Mouse (Mus musculus) heart, postnatal 36 days (tissue): ENCODE results near the gene Rrp36. TPM values are rescaled to one million over a fixed set of nuclear protein-coding genes. Genes with fewer than 3 reads are reported as not detected.

Experiments used
- DNase-seq, 2 experiments: peaks; one replicate each; pipeline ENCODE4 v3.0.0; 2021 to 2022
- intact Hi-C: fragments of 180-260 bp; cut with DNase I; formaldehyde crosslinking; loops from one replicate; pipeline ENCODE4 v1.15.1; 2025
- total RNA-seq, 2 experiments: library from RNA; stranded (reverse); gene quantifications; 2 replicates each; pipeline ENCODE4 v1.2.3; 2021

The Rrp36 gene
- total RNA-seq, 2 experiments from 2014 or later: 9.5 to 10.7 TPM

DNA sequence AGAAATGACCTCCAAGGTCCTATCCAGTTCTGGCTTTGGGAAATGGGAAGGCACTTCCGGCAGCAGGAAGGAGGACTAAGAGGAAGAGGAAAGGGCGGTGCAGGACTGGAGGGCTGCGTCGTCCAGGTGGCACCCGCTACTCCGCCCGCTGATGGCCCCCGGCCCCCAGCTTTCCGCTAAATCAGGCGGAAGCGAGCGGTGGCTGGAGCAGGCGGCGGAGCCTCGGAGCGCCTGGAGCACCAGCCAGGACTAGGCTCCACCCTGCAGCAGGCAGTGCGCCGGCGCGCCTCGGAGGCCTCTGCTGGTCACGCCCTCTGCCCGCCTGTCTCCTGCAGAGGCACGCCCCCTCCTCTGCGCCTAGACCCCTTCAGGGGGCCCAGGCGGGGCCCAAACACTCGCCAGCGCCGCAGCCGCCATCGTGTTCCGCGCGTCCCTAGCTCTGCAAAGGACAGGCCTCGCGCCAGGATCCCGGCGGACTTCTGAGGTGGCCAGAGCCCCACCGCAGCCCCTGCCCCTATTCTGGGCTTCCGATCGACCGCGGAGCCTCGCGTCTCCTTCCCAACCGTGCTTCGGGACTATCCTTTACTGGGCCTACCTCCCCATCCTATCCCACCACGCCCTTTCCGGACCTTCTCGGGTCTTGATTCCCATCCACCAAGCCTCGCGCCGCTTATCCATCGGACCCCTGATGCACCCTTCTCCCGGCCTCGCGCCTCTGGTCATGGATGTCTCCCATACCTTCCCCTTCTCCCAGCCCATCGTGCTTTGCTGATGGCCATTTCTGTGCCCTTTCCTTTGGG is 23.7 kb downstream of the Rrp36 start, which contains the start of gene Cul7:
Cul7 (plus strand) TSS at position 106 of the 800 bp plus-strand sequence.
- peak; percentile 89 to 90 for DNase-seq
- intact Hi-C loops: loop anchor here (2.0 kb wide), 2 partner anchors 24 to 64 kb away; partner anchors contain the start of gene Rrp36

DNA sequence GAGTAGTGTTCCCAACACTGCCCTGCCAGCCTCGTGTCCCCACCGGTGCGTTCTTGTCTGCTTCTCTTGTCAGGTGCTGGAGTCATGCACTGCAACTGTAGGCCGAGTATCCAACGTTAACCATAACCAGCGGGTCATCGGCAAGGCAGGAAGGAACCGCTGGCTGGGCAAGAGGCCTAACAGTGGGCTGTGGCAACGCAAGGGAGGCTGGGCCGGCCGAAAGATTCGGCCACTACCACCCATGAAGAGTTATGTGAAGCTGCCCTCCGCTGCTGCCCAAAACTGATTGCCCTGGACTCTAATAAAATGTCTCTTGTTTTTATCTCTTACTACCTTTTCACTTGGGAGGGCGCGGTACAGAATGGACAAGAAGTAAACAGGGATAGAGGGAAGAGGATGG is 24.3 kb downstream of the Rrp36 start:
- intact Hi-C loops: loop anchor here (2.0 to 10.0 kb wide), 5 partner anchors 25 to 205 kb away; partner anchors contain the start of genes Bicral, Klhdc3 and Rrp36
- DNase-seq: no peak

DNA sequence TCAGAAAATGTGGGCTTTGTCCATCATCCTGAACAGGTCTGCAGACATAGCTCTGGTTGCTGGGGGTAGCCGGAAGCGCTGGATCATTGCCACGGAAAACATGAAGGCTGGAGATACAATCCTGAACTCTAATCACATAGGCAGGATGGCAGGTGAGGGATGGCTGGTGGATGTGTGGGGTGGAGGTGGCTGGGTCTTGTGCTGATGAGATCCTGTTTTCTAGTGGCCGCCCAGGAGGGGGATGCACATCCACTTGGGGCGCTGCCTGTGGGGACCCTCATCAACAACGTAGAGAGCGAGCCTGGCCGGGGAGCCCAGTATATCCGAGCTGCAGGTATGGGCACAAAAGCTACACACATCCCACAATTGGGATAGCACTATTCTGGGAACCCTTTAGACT is 25.7 kb downstream of the Rrp36 start:
- intact Hi-C loops: loop anchor here (2.0 to 10.0 kb wide), 3 partner anchors 32 to 206 kb away; partner anchors contain the start of genes Bicral and Klhdc3

DNA sequence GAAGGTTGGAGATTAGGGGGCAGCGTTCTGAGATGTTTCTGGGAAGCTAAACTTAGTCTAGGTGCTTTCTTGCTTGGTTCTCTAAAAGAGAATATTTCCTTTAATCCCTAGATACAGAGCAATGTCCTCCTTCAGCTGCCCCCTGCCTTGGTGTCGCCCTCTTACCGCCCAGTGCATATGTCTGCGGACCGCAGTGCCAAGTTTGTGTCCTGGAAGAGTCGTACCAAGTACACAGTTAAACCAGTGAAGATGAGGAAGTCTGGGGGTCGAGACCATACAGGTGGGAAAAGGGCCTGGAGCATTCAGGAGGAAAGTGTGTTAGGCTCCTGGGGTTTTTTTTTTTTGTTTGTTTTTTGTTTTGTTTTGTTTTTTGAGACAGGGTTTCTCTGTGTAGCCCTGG is 26.9 kb downstream of the Rrp36 start:
- intact Hi-C loops: loop anchor here (5.0 to 10.0 kb wide), 2 partner anchors 95 to 208 kb away; partner anchors contain the start of gene Bicral
- DNase-seq: no peak

More for the DNA sequence above, 25.7 kb downstream of the Rrp36 start:
- DNase-seq: no peak

DNA sequence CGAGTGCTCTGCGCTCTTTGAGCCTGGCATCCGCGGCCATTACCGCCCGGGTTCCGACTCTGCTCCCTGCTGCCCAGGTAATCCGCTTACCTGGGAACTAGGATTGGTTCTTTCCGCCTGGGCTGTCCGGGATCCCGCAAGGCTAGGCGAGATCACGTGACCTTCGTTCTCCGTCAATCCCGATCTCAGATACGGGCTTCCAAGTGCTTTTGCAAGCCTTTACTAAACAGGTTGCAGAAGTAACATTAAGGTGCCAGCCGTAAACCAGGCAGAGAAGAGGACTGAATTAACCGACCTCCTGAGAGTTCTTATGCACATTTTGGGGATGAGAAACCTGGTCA is 27.9 kb downstream of the Rrp36 start:
- intact Hi-C loops: loop anchor here (5.0 to 10.0 kb wide), 2 partner anchors 94 to 209 kb away; partner anchors contain the start of gene Bicral
- DNase-seq: no peak

DNA sequence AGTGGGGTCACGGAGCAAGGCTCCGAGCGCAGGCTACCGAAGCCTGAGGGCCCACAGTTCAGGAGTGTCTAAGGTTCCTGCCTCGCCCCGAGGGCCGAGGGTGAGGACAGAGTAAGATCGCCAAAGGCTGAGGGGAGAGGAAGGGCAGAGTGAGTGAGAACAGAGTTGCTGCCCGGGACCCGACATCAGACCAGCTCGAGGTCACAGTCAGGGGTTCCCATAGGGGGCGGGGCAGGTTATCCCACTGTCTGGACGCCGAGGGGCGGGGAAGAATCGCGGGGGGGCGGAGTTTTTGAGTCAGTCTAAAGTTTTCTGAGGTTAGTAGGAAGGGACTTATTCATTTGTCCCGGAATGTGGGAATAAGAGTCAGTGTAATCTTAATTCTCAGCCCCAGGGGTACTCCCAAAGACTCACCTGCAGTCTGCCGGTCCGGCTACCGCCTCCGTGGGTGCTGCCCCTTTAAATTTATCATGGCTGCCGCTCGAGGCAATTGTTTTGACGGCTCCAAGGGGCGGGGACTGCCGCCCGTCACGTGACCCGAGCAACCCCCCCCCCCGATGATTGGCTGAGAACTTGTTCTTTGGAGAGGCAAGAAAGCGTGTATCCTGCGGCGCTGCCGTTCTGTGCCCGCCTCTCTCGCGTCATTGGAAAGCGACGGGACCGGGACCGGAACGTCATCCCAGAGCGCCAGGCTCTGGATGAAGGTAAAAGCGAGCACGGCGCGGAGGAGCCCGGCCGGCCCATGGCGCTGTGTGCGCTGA is 28.4 kb downstream of the Rrp36 start, which contains the start of the genes Klc4 and Mrpl2:
Klc4 (minus strand) TSS at position 462 of the 761 bp plus-strand sequence.
Mrpl2 (plus strand) TSS at position 669 of the 761 bp plus-strand sequence.
- intact Hi-C loops: loop anchor here (5.0 to 10.0 kb wide), 2 partner anchors 93 to 209 kb away; partner anchors contain the start of gene Bicral
- peak; percentile 98 to 99 for DNase-seq

DNA sequence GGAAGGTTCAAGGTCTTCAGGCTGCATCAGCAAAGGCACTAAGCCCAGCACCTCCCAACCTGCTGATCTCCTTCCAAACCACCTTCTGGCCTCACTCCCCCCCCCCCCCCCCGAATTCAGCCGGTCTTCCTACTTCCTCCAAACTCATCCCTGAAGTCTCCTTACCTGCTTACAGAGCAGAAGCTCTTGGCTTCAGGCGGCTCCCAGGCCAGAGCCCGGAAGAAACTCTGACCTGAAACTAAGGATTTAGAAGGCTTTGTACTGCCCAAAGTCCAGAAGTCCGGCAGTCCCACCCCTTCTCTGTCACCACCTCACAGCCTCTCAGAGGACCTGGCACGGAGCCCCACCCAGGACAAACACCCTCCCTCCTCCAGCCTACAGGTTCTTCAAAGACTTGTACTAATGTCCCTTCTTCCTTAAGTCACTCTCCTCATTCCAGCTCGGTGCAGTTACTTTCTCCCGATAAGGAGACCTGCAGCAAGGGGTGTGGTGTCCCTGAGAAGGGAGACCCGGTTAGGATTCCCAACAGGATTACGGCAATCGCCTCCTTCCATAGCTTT is 29.2 kb downstream of the Rrp36 start:
- DNase-seq: peak; percentile 61 to 62
- intact Hi-C loops: loop anchor here (5.0 to 10.0 kb wide), 2 partner anchors 93 to 210 kb away; partner anchors contain the start of gene Bicral

DNA sequence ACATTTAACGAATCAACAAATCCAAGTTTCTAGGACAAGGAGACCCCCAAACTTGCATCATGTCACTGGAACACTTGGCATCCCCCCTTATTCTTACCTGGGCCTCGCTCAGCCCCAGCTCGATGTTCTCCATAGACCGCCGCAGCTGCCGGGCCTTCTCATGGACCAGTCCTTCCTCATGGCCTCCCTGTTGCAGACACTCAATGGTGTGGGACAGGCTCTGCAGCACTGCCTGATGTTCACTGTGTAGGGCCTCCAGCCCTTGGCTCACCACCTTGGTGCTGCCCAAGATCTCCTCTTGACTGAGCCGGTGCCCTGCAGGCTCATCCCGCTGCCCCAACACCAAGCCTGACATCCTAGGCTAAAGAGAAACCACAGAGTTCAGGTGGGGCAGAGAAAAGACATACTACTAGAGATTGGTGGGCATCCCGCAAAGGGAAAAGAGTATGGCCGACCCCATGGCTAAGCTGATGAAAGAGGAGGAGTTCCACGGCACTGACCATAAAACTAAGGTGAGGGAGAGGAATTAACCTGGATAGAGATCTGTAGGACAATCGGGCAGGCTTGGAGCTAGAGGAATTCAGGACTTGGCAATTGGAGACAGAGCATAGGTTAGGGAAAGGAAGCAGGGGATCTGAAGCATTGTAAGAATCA is 29.9 kb downstream of the Rrp36 start:
- DNase-seq: no peak
- intact Hi-C loops: loop anchor here (10.0 kb wide), 1 partner anchor 211 kb away; the partner anchor contains the start of gene Bicral

DNA sequence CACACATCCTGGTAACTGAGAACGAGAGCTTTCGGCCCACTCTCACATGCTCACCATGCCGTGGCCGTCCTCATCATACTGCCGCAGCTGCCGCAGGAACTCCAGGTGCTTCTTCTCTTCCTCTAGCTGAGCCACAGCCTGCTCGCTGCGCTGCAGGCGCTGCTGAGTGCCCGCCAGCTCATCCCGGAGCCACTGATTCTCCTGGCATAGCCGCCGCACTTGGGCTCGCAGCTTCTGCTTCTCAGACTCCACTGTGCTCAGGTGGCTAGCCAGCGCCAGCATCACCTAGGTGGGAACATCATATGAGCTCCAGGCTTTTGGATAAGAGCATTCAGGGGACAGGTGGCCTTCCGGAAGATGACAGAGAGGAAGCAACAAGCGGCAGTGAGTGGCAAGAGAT is 32.1 kb downstream of the Rrp36 start:
- intact Hi-C loops: loop anchor here (2.0 to 10.0 kb wide), 2 partner anchors 73 to 213 kb away; partner anchors contain the start of gene Bicral
- no peak for DNase-seq

DNA sequence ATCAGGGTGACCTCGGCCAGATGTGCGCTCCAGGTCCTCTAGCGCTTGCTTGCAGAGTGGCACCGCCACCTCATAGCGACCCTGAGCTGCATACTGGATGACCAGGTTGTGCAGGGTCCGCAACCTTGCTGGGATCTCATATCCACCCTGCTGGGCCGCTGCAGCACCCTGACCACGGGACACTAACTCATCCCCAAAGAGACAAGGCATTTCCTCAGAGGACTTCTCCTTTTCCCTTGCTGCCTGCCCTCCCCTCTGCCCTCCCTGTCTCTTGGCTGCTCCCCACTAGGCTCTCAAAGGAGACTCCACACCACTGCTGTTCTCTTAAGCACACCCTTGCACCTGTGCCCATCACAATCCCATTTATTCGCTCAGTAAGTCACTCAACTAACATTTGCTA is 34.2 kb downstream of the Rrp36 start:
- intact Hi-C loops: loop anchor here (5.0 to 10.0 kb wide), 2 partner anchors 38 to 215 kb away; partner anchors contain the start of gene Bicral
- no peak for DNase-seq

DNA sequence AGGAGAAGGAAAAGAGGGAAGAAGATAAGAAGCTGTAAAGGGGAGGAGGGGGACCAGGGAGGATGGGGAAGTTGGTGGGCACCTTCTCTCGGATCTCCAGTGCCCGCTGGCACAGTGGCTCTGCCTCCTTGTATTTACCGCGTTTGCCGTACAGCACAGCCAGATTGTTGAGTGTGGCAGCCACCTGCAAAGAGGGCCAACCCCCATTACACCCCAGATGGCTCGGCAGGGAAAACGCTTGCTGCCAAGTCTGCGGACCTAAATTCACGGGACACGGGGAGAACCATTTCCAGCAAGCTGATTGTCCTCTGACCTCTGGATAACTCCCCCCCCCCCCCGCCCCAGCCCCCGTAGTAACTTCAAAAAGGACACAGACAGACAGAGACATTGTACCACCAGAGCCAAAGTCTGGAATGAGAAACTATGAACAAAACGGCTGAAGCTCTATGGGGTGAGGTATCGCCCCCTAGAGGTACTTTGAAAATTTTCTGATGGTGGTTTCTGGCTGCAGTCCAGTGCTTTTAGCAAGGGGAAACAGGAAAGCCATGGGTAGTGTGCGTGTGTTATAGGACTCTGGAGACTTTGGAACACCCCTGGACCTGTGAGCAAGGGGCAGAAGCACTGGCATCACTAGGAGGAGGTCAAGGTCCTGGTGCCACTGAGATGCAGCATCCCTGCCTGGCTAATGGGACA is 37.2 kb downstream of the Rrp36 start:
- intact Hi-C loops: loop anchor here (1.0 to 5.0 kb wide), 2 partner anchors 35 to 112 kb away; no protein-coding TSS in a partner anchor
- DNase-seq: peak; percentile 69 to 73

DNA sequence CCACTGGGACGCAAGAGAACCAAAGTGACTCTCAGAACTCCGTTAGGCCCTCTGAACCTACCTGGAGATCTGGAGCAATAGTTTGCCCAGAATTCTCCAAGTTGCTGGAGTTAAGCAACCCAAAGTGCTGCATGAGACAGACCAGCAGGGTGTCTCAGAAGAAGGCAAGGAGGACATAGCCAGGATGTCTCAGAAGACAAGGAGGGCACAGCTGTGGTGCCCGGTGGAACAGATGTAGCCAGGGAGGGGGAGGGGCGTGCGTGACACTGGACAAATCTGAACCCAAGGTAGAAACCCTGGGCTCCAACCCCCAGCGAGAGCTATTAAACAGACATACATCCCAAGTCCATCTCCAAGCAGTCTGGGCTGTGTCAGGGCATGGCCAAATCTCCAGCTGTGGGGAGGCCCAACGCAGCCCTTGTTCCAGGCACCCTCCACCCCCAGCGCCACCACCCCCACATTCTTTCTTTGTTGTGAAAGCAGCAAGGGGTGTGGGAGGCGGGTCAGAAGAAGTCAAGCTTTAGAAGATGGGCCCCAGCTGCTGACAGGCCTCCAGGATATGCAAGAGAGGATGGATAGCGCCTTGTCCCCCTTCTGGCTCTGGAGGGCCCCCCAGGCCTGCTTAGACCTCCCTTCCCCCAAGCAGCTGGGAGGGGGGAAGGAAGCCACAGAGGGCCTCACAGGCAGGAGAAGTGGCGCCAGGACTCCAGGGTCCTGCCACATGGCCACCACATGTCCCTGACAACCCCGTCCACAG is 44.3 kb downstream of the Rrp36 start:
- intact Hi-C loops: no loop called here
- peak; percentile 36 to 48 for DNase-seq

DNA sequence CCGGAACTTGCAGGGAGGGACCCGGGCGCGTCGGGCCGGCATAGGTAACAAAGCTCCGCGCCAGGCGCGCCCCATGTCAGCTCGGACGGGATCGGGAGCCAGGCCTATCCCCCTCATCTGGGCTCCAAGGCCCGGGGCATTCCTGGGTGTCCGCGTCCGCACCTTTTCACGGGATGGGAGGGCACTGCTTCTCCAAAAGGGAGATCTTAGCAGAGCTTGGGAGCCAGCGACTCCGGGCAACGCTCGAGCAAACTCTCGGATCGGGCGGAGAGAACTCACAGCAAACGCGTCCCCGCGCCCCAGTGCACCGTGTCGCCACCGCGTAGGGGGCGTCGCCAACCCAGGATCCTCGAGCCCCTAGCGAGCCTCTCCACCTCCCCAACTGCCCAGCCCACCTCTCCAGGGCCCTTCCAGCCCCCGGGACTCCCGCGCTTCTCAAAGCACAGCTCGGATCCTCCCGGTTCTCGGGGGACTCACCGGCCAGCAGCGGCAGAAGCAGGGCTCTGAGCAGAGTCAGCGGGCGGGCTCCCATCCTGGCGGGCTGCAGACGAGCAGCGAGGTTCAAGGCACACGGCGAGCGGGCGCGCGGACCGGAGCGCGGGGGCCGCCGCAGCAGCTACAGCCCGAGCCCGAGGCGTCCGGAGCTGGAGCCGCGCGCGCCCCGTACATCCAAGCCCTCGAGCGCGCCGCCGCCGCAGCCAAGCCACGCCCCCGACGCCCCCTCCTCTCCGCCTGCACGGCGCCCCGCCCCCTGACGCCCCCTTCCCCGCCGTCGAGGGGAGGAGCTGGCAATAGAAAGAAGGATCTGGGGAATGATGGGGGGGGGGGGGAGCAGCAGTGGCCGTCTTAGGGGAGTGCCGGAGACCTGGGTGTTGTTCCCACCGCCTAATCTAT is 45.1 kb downstream of the Rrp36 start, which contains the start of gene Ptk7:
Ptk7 (minus strand) TSS at position 714 of the 894 bp plus-strand sequence.
- DNase-seq: peak; percentile 55 to 57
- intact Hi-C loops: no loop called here

DNA sequence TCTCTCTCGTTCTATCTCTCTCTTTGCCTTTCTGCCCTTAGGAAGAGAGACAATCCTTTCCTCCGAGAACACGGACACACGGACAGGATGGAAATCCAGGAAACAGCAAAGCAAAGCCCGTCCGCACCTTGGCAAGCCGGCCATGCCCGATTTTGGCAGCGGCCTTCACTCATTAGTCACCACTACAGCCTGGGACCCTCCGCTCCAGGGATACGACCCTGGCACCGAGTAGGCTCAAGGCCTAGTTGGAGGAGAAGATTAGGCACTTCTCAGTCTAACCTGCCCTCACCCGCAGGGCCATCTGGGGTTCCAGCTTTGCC is 45.7 kb downstream of the Rrp36 start:
- DNase-seq: no peak

DNA sequence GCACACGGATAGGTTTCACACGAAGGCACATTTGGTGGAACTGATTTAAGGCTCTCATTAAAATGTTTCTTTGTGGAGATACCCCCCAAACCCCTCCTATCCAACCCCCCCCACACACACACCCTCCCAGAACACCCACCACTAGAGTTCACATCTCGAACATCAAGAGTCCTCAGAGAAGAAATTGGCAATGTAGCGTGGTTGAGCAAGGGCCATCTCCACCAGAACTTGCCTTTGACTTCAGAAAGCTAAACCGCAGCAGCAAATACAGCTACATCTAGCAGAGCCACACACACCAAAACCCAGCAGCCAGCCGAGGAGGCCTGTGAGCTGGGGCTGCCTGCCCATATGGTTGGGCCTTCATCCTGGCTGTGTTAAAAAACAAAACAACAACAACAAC is 46.7 kb downstream of the Rrp36 start:
- no peak for DNase-seq
- intact Hi-C loops: no loop called here

More for the DNA sequence above, 45.7 kb downstream of the Rrp36 start:
- intact Hi-C loops: no loop called here

DNA sequence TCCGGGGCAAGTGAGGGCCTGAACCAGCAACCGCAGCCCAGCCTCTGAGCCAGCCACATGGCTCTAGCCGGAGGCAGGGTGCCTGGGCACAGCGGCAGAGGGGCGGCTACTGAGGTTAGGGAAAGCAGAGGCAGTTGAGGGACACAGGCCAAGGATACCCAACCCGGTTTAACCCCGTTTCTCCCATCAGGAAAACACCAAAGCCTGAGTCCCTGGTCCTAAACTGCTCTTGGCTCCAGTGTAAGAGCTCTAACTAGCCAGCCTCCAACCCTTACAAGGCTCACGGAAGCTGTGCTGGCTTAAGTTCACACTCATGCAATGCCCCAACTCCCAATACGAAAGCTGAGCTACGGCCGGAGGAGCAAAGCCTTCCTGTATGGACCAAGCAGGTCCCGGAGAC is 49.6 kb downstream of the Rrp36 start:
- intact Hi-C loops: no loop called here
- no peak for DNase-seq

DNA sequence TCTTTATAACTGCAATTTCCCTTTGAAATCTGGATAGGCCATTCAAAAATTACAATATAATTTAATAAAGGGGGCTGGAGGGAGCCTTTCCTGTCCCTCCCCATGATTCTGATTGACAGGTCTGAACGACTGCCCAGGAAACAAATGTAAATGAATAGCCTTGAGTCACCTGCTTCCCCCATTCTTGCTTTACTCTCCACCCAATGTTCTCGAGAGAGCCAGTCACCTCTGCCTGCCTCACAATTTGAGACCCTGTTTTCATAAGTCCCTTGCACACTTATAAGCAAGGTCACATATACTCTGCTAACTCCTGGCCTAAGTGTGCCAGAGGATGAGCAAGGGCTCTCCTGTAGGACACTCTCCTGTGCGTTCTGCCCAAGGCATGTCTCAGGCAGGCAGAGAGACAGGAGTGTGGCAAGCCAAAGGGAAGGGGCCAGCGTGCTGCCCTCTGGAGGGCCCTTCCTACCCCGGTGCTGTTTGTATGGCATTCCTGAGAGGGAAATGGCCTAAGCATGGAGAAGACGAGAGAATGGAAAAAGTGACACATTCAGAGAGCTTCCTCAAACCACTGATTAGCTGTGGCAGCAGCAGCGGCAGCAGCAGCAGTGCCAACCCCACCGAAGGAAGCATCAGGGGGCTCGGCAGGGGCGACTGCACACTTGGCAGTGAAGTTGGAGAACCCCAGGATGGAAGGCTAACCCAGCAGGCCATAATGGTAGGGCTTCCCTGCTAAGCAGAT is 50.2 kb downstream of the Rrp36 start:
- DNase-seq: no peak
- intact Hi-C loops: no loop called here
